Mouse (Mus musculus) subcutaneous adipose tissue, adult 2 months (tissue): ENCODE data around the gene Fabp2. TPM values are rescaled to one million over a fixed set of nuclear protein-coding genes. Genes with fewer than 3 reads are reported as not detected.

Experiments used
- polyA plus RNA-seq: library from polyadenylated mRNA; depleted of rRNA; stranded (reverse); fragments of >200 nt; gene quantifications from 2 replicates; pipeline ENCODE4 v1.2.3, GENCODE M21; 2012; ENCODE audit warnings: low replicate concordance; rRNA removed

The Fabp2 gene
- polyA plus RNA-seq = not detected in 2 replicates

DNA sequence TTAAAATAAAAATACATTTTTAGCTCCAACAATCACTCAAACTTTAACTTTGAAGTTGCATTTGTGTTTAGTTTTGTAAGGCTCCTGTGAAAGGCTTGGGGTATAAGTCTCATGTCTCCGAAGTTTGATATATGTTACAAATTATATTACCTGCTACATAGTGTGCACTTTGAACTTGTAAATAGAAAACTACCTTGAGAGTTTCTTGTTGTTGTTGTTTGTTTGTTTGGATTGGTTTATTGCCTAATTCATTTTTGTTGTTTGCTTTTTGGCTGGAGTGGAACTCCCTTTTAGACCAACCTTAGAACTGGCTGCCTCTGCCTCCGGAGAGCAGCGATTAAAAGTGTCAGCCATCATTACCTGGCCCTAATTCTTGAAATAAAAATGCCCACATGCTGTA, at the start of gene Fabp2:
Gene Fabp2, plus strand, starts transcription at position 301 of the 400 bp plus-strand sequence.

DNA sequence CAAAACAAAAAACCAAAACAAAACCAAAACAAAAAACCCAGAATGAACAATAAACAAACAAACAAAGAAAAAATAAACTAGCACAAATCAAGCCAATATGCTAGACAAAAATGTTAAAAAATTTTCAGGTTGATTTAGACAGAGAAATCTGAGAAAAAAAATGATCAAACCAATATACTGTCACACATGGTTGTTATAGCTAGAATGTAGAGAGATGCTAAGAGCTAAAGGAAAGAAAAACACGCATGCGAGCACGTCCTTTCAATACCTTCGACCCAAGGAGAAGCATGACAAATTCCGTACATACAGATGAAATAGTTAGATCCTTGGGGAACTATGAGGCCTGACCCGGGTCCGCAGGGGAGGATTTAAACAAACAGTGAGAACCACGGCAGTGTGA, 24.4 kb downstream of the Fabp2 start, which contains the start of gene Gm10959:
Gene Gm10959, minus strand, starts transcription at position 101 of the 400 bp plus-strand sequence.

DNA sequence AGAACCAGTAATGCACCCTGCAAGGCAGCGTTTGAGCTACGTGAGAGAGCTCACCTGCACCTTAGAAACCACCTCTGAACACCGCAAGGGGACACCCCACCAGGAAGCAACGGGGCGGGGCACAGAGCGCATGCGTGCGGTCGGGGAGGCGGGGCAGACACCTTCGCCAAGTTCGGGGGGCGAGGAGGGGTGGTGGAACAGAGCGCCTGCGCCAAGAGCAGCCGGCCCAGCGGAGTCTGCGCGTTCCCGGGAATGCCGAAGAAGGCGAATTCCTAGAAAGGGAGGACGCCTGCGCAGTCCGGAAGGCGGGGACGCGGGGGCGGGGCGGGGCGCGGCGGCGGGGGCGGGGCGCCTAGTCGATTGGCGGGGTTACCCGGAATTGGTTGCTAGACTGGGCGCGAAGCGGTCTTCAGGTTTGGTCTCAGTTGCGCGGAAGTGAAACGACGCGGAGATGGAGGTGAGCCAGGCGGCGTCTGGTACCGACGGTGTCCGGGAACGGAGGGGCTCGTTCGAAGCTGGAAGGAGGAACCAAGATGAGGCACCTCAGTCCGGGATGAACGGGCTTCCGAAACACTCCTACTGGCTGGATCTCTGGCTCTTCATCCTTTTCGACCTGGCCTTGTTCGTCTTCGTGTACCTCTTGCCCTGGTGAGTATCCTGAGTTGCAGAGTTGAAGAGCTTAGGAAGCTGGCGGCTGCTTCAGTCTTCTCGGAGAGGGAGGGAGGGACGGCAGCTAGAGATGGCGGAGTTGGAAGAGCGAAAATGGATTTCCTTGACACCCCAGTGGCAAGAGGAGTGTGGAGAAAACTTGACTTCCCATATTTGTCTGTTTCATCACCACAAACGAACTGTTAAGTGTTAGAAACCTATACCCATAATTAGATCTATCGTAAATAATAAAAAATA, 29.4 kb downstream of the Fabp2 start, which contains the start of gene 1810037I17Rik:
Gene 1810037I17Rik, plus strand, starts transcription at position 195 of the 906 bp plus-strand sequence.

Other genes starting within 250 kb of the Fabp2 start
- gene Pde5a, start 166.1 kb upstream of the Fabp2 start, polyA plus RNA-seq = 2.9 and 20.0 TPM in 2 replicates
- not detected in 2 replicates for gene Gm10959, start 24.3 kb downstream of the Fabp2 start, polyA plus RNA-seq
- gene 1810037I17Rik, start 29.1 kb downstream of the Fabp2 start, polyA plus RNA-seq = 53.2 and 65.7 TPM in 2 replicates
- 2.6 and 4.0 TPM in 2 replicates for gene Usp53, start 89.4 kb downstream of the Fabp2 start, polyA plus RNA-seq
- gene Myoz2, start 139.9 kb downstream of the Fabp2 start, polyA plus RNA-seq = not detected in 2 replicates